Mouse (Mus musculus): ENCODE measurements around the gene Atp6v0e. TPM values are rescaled to one million over a fixed set of nuclear protein-coding genes. Genes with fewer than 3 reads are reported as not detected.
A peak's percentile ranks its signal among the peaks of the same experiment; 100 is the strongest.

Gene Atp6v0e
- polyA plus RNA-seq, 1 experiment: 112 TPM

DNA sequence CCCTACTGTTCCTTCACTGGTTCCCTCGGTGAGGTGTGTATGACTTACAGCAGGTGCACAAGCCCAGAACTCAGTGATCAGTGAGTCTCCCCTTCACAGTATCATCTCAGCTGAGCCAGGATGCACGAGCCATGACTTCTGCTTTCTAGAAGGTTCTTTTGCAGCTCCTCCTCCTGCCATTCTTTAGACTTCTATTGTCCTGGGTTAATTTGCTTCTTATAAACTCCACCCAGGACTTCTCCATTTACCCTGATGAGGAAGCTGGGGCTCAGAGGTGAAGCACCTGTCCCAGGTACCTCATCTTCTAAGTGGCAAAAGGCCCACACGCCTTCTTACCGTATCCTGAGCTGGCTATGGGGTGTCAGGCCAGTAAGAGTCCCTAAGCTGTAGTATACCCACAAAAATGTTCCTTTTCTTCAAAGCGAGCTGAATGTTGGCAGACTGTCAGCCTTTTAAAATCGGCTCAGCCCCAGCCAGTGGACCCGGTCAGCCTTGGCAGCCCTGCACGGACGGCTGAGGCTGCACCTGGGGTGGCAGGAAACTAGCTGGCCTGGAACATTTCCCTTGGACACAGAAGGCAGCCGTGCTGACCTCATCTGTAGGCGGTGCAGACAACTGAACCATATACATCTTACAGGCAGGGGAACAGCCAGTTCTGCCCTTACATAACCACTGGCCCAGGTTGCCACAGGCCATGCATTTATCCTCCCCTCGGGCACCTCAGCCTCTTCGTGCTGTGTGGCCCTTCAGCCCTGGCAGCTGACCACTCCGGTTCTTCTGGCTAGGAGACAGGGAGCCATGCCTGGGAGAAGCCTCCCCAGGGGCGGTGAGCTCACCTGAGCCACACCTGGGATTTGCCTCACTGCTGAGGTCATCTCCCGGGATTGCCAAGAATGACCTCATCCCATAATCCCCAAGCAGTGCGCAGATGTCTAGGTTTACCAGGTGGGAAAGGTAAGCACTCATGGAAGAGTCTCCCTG, 42.0 kb upstream of the Atp6v0e start:
- TF ChIP-seq CTCF (IDR thresholded peaks at IDR 0.05; ENCODE audit: control insufficient read depth, insufficient read depth, low read length) (no peak), POLR2A (IDR thresholded peaks at IDR 0.05; ENCODE audit: borderline replicate concordance, control insufficient read depth, low read depth, low read length) (no peak)
- Histone ChIP-seq H3K27ac (ENCODE audit: control insufficient read depth, insufficient read depth, low read depth, low read length, poor library complexity) (peak overlapping the region; percentile 50), H3K4me3 (replicated peaks; ENCODE audit: control insufficient read depth, low read depth, low read length) (no peak overlapping the region), H3K4me1 (ENCODE audit: control insufficient read depth, insufficient read depth, low read length) (peaks cover 10% of the 10 kb centered on the region)
- 46% methylated on average over 17 of the region's 17 CpGs for WGBS

DNA sequence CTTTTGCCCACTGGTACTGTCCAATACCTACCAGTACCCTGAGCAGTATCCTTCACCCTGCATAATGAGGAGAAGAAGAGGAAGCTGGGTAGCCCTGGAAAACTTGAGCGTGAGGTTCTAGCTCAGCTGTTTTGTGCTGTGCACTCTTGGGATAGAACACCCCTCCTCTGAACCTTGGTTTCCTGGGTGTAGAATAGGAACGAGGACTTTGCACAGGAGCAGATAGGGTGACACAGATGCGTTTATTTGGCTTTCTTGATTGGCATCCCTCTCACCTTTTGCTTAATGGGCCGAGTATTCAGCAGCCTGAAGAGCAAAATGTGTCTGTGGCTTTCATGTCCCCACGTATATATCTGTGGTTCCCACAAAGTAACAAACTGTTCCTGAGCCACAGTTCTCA, 41.1 kb upstream of the Atp6v0e start:
- Histone ChIP-seq H3K4me3 (replicated peaks; ENCODE audit: control insufficient read depth, low read depth, low read length) (no peak overlapping the region), H3K27ac (ENCODE audit: control insufficient read depth, insufficient read depth, low read depth, low read length, poor library complexity) (no peak overlapping the region), H3K4me1 (ENCODE audit: control insufficient read depth, insufficient read depth, low read length) (peaks cover 7% of the 10 kb centered on the region)
- 69% methylated on average over 5 of the region's 5 CpGs for WGBS
- TF ChIP-seq CTCF (IDR thresholded peaks at IDR 0.05; ENCODE audit: control insufficient read depth, insufficient read depth, low read length): no peak
- no peak for TF ChIP-seq POLR2A (IDR thresholded peaks at IDR 0.05; ENCODE audit: borderline replicate concordance, control insufficient read depth, low read depth, low read length)

- H3K27ac ChIP-seq (ENCODE audit: control insufficient read depth, insufficient read depth, low read depth, low read length, poor library complexity): no peak overlapping the region
- no peak overlapping the region for H3K4me3 ChIP-seq (replicated peaks; ENCODE audit: control insufficient read depth, low read depth, low read length)
- peaks cover 7% of the 10 kb centered on the region for H3K4me1 ChIP-seq (ENCODE audit: control insufficient read depth, insufficient read depth, low read length)
- TF ChIP-seq CTCF (IDR thresholded peaks at IDR 0.05; ENCODE audit: control insufficient read depth, insufficient read depth, low read length) (no peak), POLR2A (IDR thresholded peaks at IDR 0.05; ENCODE audit: borderline replicate concordance, control insufficient read depth, low read depth, low read length) (no peak)
- 86% methylated on average over 6 of the region's 6 CpGs for WGBS
Observed at GRCm38 (mm10) chr17:26623991-26624390, 39.0 kb upstream of the Atp6v0e start.

DNA sequence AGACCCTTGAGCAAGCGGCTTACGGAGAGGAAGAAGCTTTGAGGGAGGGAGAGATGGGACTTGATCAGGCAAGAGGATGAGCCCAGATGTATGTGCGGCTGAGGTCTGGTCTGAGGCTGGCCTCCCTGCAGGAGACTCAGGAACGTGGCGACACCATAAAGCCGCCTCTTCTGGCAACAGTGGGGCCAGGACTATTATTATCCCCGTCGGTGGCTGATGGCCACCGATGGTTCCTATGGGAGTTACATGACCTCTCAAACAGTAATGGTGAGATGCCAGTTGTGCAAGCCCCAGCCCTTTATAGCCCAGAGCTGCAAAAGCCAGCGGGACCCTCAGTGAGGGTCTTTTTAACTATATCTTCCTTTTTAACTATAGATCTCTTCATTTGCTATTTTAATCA, 38.0 kb upstream of the Atp6v0e start:
- TF ChIP-seq POLR2A (IDR thresholded peaks at IDR 0.05; ENCODE audit: borderline replicate concordance, control insufficient read depth, low read depth, low read length): no peak
- no peak for TF ChIP-seq CTCF (IDR thresholded peaks at IDR 0.05; ENCODE audit: control insufficient read depth, insufficient read depth, low read length)
- WGBS: 92% methylated on average over 10 of the region's 10 CpGs
- no peak overlapping the region for H3K27ac ChIP-seq (ENCODE audit: control insufficient read depth, insufficient read depth, low read depth, low read length, poor library complexity)
- peaks cover 7% of the 10 kb centered on the region for H3K4me1 ChIP-seq (ENCODE audit: control insufficient read depth, insufficient read depth, low read length)
- no peak overlapping the region for H3K4me3 ChIP-seq (replicated peaks; ENCODE audit: control insufficient read depth, low read depth, low read length)

- no peak for TF ChIP-seq CTCF (IDR thresholded peaks at IDR 0.05; ENCODE audit: control insufficient read depth, insufficient read depth, low read length)
- TF ChIP-seq POLR2A (IDR thresholded peaks at IDR 0.05; ENCODE audit: borderline replicate concordance, control insufficient read depth, low read depth, low read length): no peak
- Histone ChIP-seq H3K27ac (ENCODE audit: control insufficient read depth, insufficient read depth, low read depth, low read length, poor library complexity) (no peak overlapping the region), H3K4me3 (replicated peaks; ENCODE audit: control insufficient read depth, low read depth, low read length) (no peak overlapping the region), H3K4me1 (ENCODE audit: control insufficient read depth, insufficient read depth, low read length) (peaks cover 5% of the 10 kb centered on the region)
- 91% methylated on average over 2 of the region's 2 CpGs for WGBS
Observed at GRCm38 (mm10) chr17:26625521-26626010, 37.5 kb upstream of the Atp6v0e start.

- 86% methylated on average over 6 of the region's 6 CpGs for whole genome bisulfite sequencing
- Histone ChIP-seq H3K27ac (ENCODE audit: control insufficient read depth, insufficient read depth, low read depth, low read length, poor library complexity) (no peak overlapping the region), H3K4me3 (replicated peaks; ENCODE audit: control insufficient read depth, low read depth, low read length) (no peak overlapping the region), H3K4me1 (ENCODE audit: control insufficient read depth, insufficient read depth, low read length) (no peaks in the 10 kb centered on the region; the same call in 1 of the 2 replicates)
- no peak for TF ChIP-seq POLR2A (IDR thresholded peaks at IDR 0.05; ENCODE audit: borderline replicate concordance, control insufficient read depth, low read depth, low read length)
- TF ChIP-seq CTCF (IDR thresholded peaks at IDR 0.05; ENCODE audit: control insufficient read depth, insufficient read depth, low read length): 0 out of 2 replicates have a peak, but pooled peaks have one; percentile 21
Observed at GRCm38 (mm10) chr17:26628479-26628878, 34.6 kb upstream of the Atp6v0e start.

DNA sequence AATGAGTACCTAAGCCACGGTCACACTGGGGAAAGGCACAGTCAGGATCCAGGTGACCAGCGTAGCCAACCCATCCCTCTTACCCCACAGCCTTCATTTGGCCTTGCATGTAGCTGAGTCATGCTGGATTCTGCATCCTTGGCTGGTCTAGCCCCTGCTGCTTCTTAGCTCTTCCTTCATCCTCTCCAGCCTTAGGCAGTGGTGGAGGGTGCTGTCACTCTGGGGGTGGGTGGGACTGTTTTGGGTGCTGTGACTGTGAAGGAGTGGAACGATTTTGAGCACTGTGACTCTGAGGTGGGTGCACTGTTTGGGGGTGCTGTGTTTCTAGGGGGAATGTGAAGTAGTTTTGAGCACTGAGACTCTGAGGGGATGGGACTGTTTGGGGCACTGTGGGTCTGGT, 34.1 kb upstream of the Atp6v0e start:
- 90% methylated on average over 3 of the region's 3 CpGs for WGBS
- H3K4me1 ChIP-seq (ENCODE audit: control insufficient read depth, insufficient read depth, low read length): no peaks in the 10 kb centered on the region; the same call in 1 of the 2 replicates
- no peak overlapping the region for H3K4me3 ChIP-seq (replicated peaks; ENCODE audit: control insufficient read depth, low read depth, low read length)
- no peak for TF ChIP-seq POLR2A (IDR thresholded peaks at IDR 0.05; ENCODE audit: borderline replicate concordance, control insufficient read depth, low read depth, low read length)
- TF ChIP-seq CTCF (IDR thresholded peaks at IDR 0.05; ENCODE audit: control insufficient read depth, insufficient read depth, low read length): no peak
- no peak overlapping the region for H3K27ac ChIP-seq (ENCODE audit: control insufficient read depth, insufficient read depth, low read depth, low read length, poor library complexity)

- Histone ChIP-seq H3K4me3 (replicated peaks; ENCODE audit: control insufficient read depth, low read depth, low read length) (no peak overlapping the region), H3K27ac (ENCODE audit: control insufficient read depth, insufficient read depth, low read depth, low read length, poor library complexity) (no peak overlapping the region), H3K4me1 (ENCODE audit: control insufficient read depth, insufficient read depth, low read length) (no peaks in the 10 kb centered on the region; the same call in 1 of the 2 replicates)
- TF ChIP-seq CTCF (IDR thresholded peaks at IDR 0.05; ENCODE audit: control insufficient read depth, insufficient read depth, low read length) (no peak), POLR2A (IDR thresholded peaks at IDR 0.05; ENCODE audit: borderline replicate concordance, control insufficient read depth, low read depth, low read length) (no peak)
- 87% methylated on average over 8 of the region's 8 CpGs for WGBS
Observed at GRCm38 (mm10) chr17:26631811-26632327, 31.2 kb upstream of the Atp6v0e start.
